Mouse (Mus musculus): Measurements from ENCODE around the gene Auts2. TPM values are rescaled to one million over a fixed set of nuclear protein-coding genes. Genes with fewer than 3 reads are reported as not detected.

The Auts2 gene
- polyA plus RNA-seq, 1 experiment from 2014 or later = 4.9 TPM

DNA sequence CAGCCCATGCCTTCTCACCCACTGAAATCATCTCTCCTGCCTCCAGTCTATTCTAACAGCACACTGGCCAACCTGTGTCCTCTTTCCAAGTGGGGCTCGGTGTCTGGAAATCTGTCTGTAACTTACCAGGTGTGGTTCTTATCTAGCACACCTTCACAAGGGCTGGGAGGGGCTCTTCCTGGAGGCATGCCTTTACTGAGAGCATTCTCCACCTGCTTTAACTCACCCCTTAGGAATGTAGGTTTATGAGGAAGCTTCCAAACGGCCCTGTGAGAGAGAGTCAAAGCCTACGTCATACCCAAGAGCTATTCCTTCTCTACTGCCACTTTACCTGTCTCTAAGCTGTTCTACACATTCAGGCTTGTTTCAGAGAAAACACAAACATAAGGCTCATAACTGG lies 929.8 kb downstream of the Auts2 start:
- WGBS = 41% methylated on average over 3 of the region's 3 CpGs
- no peak overlapping the region for H3K4me3 ChIP-seq (ENCODE audit: low read depth, low read length)
- peak; percentile 92 for ATAC-seq

DNA sequence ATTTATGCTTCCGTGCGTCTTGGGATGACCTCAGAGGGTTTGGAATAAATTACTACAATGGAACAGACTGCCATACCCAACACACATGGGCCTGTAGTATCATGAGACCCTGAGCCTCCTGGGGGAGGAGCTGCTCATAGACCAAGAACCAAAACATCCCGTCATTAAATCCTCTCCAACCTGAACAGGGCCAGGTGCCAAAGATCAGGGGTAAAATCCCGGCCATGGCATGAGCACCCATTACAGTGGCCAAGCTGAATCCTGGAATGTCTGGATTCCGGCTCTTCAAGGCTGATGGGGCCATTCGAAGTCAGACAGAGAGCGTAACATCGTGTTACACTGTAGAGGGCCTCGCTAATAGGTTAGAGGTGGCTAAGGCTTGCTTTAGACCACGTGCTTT lies 932.4 kb downstream of the Auts2 start:
- H3K27ac ChIP-seq (ENCODE audit: low read depth, low read length) = no peak overlapping the region
- no peaks in the 10 kb centered on the region for H3K9me3 ChIP-seq (ENCODE audit: control insufficient read depth)
- WGBS = 85% methylated on average over 10 of the region's 10 CpGs
- no peak overlapping the region for H3K4me3 ChIP-seq (ENCODE audit: low read depth, low read length)
- H3K4me1 ChIP-seq (replicated peaks; ENCODE audit: control insufficient read depth, insufficient read depth, low read length) = no peaks in the 10 kb centered on the region
- no peak overlapping the region for H3K4me2 ChIP-seq (replicated peaks; ENCODE audit: low read depth)
- H3K36me3 ChIP-seq (ENCODE audit: control insufficient read depth, insufficient read depth) = no peaks in the 10 kb centered on the region
- no peak for ATAC-seq
- H3K9ac ChIP-seq (ENCODE audit: low read depth, low read length) = no peak overlapping the region
- H3K27me3 ChIP-seq (replicated peaks; ENCODE audit: control insufficient read depth, insufficient read depth, low read length) = no peaks in the 10 kb centered on the region
- TF ChIP-seq CTCF (IDR thresholded peaks at IDR 0.05; ENCODE audit: low read depth) = no peak

More for the DNA sequence above, 929.8 kb downstream of the Auts2 start:
- no peak overlapping the region for H3K4me2 ChIP-seq (replicated peaks; ENCODE audit: low read depth)
- peaks cover 4% of the 10 kb centered on the region; the same call in 1 of the 2 replicates for H3K27me3 ChIP-seq (replicated peaks; ENCODE audit: control insufficient read depth, insufficient read depth, low read length)
- H3K36me3 ChIP-seq (ENCODE audit: control insufficient read depth, insufficient read depth) = no peaks in the 10 kb centered on the region
- H3K9ac ChIP-seq (ENCODE audit: low read depth, low read length) = no peak overlapping the region
- no peaks in the 10 kb centered on the region for H3K9me3 ChIP-seq (ENCODE audit: control insufficient read depth)
- no peak overlapping the region for H3K27ac ChIP-seq (ENCODE audit: low read depth, low read length)
- no peaks in the 10 kb centered on the region for H3K4me1 ChIP-seq (replicated peaks; ENCODE audit: control insufficient read depth, insufficient read depth, low read length)
- TF ChIP-seq CTCF (IDR thresholded peaks at IDR 0.05; ENCODE audit: low read depth) = no peak

GRCm38 (mm10) chr5:131606786-131607185 lies 936.4 kb downstream of the Auts2 start:
- no peak for TF ChIP-seq CTCF (IDR thresholded peaks at IDR 0.05; ENCODE audit: low read depth)

GRCm38 (mm10) chr5:131601934-131602692 lies 941.0 kb downstream of the Auts2 start:
- Histone ChIP-seq H3K4me2 (replicated peaks; ENCODE audit: low read depth) (no peak overlapping the region), H3K9me3 (ENCODE audit: control insufficient read depth) (no peaks in the 10 kb centered on the region), H3K36me3 (ENCODE audit: control insufficient read depth, insufficient read depth) (no peaks in the 10 kb centered on the region), H3K27me3 (replicated peaks; ENCODE audit: control insufficient read depth, insufficient read depth, low read length) (no peaks in the 10 kb centered on the region), H3K9ac (ENCODE audit: low read depth, low read length) (no peak overlapping the region), H3K4me3 (ENCODE audit: low read depth, low read length) (no peak overlapping the region), H3K4me1 (replicated peaks; ENCODE audit: control insufficient read depth, insufficient read depth, low read length) (no peaks in the 10 kb centered on the region), H3K27ac (ENCODE audit: low read depth, low read length) (no peak overlapping the region)
- no peak for ATAC-seq
- 85% methylated on average over 7 of the region's 7 CpGs for WGBS
- TF ChIP-seq CTCF (IDR thresholded peaks at IDR 0.05; ENCODE audit: low read depth) = no peak

More at GRCm38 (mm10) chr5:131606786-131607185, 936.4 kb downstream of the Auts2 start:
- H3K4me1 ChIP-seq (replicated peaks; ENCODE audit: control insufficient read depth, insufficient read depth, low read length) = no peaks in the 10 kb centered on the region
- H3K9me3 ChIP-seq (ENCODE audit: control insufficient read depth) = no peaks in the 10 kb centered on the region
- 90% methylated on average over 5 of the region's 5 CpGs for WGBS
- no peak overlapping the region for H3K9ac ChIP-seq (ENCODE audit: low read depth, low read length)
- ATAC-seq = no peak
- no peaks in the 10 kb centered on the region for H3K36me3 ChIP-seq (ENCODE audit: control insufficient read depth, insufficient read depth)
- no peaks in the 10 kb centered on the region for H3K27me3 ChIP-seq (replicated peaks; ENCODE audit: control insufficient read depth, insufficient read depth, low read length)
- no peak overlapping the region for H3K4me2 ChIP-seq (replicated peaks; ENCODE audit: low read depth)
- no peak overlapping the region for H3K4me3 ChIP-seq (ENCODE audit: low read depth, low read length)
- H3K27ac ChIP-seq (ENCODE audit: low read depth, low read length) = no peak overlapping the region

DNA sequence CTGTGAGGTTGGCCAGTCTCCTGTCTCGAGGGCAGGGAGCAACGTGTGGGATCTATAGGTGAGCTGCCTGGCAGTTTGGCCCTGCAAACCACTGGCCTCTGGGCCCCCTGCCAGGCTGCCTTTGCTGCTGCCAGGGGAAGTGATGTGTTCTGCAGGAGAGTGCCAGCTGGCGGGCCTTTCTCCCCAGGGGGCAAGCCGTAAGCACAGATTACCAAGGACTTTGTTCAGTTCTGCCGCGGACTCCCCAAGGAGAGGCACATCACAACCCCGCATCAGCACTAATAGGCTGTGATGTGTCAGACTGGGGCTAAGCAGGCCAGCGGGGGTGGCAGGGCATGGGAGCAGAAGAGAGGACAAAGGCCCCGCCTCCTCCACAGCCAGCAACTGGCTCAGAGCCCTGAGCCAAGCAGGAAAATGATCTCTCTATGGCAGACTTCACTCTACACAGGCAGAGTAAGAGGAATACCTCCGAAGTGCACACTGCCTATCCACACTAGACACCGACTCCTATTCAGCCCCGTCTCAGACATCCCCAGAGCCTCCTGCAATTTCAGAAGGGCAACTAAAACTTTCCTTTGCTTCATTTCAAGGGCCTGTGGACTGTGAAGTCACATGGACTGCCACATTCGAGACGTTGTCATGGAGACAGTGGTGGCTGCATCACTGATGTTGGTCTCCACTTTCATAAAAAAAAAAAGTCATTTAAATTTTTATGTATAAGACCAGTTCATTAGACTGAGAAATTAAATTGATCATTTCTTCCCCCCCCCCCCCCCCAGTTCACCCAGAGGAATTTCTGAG lies 942.6 kb downstream of the Auts2 start:
- no peaks in the 10 kb centered on the region for H3K27me3 ChIP-seq (replicated peaks; ENCODE audit: control insufficient read depth, insufficient read depth, low read length)
- 45% methylated on average over 14 of the region's 14 CpGs for WGBS
- peak overlapping the region; percentile 27; the same call in 1 of the 2 replicates for H3K4me2 ChIP-seq (replicated peaks; ENCODE audit: low read depth)
- no peak overlapping the region for H3K9ac ChIP-seq (ENCODE audit: low read depth, low read length)
- no peak overlapping the region for H3K4me3 ChIP-seq (ENCODE audit: low read depth, low read length)
- TF ChIP-seq CTCF (IDR thresholded peaks at IDR 0.05; ENCODE audit: low read depth) = no peak
- no peaks in the 10 kb centered on the region for H3K36me3 ChIP-seq (ENCODE audit: control insufficient read depth, insufficient read depth)
- H3K27ac ChIP-seq (ENCODE audit: low read depth, low read length) = no peak overlapping the region
- no peaks in the 10 kb centered on the region for H3K9me3 ChIP-seq (ENCODE audit: control insufficient read depth)
- no peaks in the 10 kb centered on the region for H3K4me1 ChIP-seq (replicated peaks; ENCODE audit: control insufficient read depth, insufficient read depth, low read length)
- peak; percentile 81 for ATAC-seq

GRCm38 (mm10) chr5:131597503-131597902 lies 945.6 kb downstream of the Auts2 start:
- no peaks in the 10 kb centered on the region for H3K4me1 ChIP-seq (replicated peaks; ENCODE audit: control insufficient read depth, insufficient read depth, low read length)
- H3K9me3 ChIP-seq (ENCODE audit: control insufficient read depth) = no peaks in the 10 kb centered on the region
- H3K36me3 ChIP-seq (ENCODE audit: control insufficient read depth, insufficient read depth) = no peaks in the 10 kb centered on the region
- no peak overlapping the region for H3K27ac ChIP-seq (ENCODE audit: low read depth, low read length)
- ATAC-seq = no peak
- no peak for TF ChIP-seq CTCF (IDR thresholded peaks at IDR 0.05; ENCODE audit: low read depth)
- H3K4me3 ChIP-seq (ENCODE audit: low read depth, low read length) = no peak overlapping the region
- WGBS = 93% methylated on average over 3 of the region's 3 CpGs
- no peak overlapping the region for H3K4me2 ChIP-seq (replicated peaks; ENCODE audit: low read depth)
- H3K9ac ChIP-seq (ENCODE audit: low read depth, low read length) = no peak overlapping the region
- H3K27me3 ChIP-seq (replicated peaks; ENCODE audit: control insufficient read depth, insufficient read depth, low read length) = no peaks in the 10 kb centered on the region
